Mouse (Mus musculus) c-Kit-positive CD71-negative TER-119-negative erythroid progenitor cells, embryonic 14.5 days (primary cell): ENCODE results near the gene Magi3.
A peak's percentile ranks its signal among the peaks of the same experiment; 100 is the strongest.

Source experiments
- DNase-seq: peaks from one replicate; pipeline ENCODE4 v3.0.0-alpha.2; 2013; ENCODE audit warnings: low read depth

Magi3 gene

GRCm38 (mm10) chr3:104026938-104027337 is 193.2 kb downstream of the Magi3 start:
- no peak for DNase-seq

- DNase-seq, result no peak
Measured at GRCm38 (mm10) chr3:104020101-104020500, 200.1 kb downstream of the Magi3 start.

DNA sequence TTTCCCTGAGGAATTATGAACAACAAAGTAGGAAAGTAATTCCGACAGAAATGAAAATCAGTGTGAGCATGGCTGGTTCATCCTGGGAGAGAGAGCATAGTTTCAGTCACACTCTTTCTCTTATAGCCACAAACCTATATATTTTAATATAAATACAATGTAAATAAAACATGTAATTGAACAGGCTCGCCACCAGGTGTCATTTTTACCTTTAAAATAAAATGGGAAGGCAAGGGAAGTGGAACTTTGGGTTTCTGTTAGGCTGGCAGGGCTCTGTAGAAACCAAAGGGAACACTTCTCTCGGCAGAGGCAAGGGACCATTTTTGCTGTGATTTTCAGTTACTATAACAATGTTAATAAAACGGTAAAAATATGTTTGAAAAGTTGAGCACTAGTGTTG is 200.7 kb downstream of the Magi3 start:
- peak; percentile 14 for DNase-seq

GRCm38 (mm10) chr3:104017931-104018330 is 202.2 kb downstream of the Magi3 start:
- DNase-seq, result no peak

GRCm38 (mm10) chr3:104011972-104012371 is 208.2 kb downstream of the Magi3 start:
- DNase-seq, result no peak

GRCm38 (mm10) chr3:104009924-104010662 is 210.1 kb downstream of the Magi3 start:
- DNase-seq, result no peak

DNA sequence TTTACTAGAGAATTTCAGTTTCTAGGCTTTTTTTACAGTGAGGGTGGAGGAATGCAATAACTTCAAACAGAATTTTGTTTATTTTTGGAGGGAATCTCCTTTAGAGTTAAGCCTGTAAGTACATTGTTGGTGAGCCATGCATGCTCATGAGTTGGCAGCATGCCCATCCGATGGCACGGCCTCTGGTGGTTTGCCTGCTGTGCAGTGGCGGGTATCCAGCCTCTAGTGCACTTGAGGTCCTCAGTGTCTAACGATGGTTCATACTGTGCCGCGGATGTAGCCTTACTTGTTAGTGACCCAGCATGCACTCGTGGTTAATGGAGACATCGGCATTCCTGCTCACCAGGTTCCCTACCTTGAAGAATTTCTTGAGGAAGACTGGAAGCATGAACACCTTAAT is 212.7 kb downstream of the Magi3 start:
- no peak for DNase-seq

GRCm38 (mm10) chr3:104006896-104007466 is 213.2 kb downstream of the Magi3 start:
- no peak for DNase-seq

DNA sequence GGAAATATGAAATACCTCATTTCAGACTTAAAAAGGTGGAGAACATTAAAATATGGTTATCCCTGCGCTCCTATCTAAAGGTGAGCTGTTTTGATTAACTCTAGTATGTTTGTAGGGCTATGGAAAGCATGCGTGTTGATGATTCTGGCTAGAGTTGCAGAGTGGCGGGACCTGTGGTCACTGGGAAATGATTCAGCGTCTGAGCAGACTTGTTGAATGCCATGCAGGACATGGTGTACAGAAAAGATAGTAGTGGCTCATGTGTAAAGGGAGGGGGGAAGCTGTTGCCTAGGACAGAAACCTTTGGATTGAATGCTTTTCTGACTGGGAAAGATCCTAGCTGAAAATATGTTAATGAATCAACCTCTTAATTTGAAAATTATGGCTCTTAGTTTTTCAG is 221.4 kb downstream of the Magi3 start:
- no peak for DNase-seq

GRCm38 (mm10) chr3:103991271-103991670 is 228.9 kb downstream of the Magi3 start:
- DNase-seq, result no peak

DNA sequence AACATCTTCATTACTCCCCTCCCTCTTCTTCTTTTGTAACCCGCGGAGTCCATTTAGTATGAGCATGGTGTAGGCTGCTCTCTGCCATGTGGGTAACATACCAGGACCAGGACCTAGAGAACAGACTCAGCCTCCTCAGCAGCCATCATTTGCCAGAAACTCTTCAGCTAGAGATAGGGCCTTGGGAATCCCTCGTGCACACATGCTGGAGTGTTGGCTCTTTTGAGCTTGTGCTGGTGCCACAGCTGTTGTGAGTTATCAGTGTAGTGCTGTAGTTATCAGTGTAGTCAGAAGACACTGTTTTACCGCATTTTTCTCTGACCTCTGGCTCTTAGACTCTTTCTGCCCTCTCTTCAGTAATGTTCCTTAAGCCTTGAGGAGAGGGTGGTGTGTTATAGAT is 230.8 kb downstream of the Magi3 start:
- DNase-seq, result no peak

- no peak for DNase-seq
Measured at GRCm38 (mm10) chr3:103987831-103988432, 232.2 kb downstream of the Magi3 start.

- no peak for DNase-seq
Measured at GRCm38 (mm10) chr3:103985194-103985593, 235.0 kb downstream of the Magi3 start.

GRCm38 (mm10) chr3:103984556-103984955 is 235.6 kb downstream of the Magi3 start:
- DNase-seq, result no peak

DNA sequence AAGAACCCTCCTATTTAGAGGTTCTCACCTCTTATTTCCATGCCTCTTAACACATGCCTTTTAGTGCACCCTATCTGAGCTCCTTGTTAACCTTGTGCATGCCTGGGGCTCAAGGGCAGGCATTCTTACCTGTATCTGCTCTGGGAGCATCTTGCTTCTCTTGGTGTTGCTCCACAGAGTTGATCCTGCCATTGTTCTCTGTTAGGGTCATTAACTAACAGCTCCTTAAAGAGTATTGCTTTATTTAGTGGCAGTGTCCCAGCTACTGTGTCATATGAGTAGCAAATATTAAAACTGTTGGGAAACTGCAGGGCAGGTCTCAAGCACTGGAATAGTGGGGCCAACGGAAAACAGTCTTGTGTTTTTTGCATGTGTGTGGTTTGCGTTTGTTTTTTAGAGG is 249.0 kb downstream of the Magi3 start:
- no peak for DNase-seq

DNA sequence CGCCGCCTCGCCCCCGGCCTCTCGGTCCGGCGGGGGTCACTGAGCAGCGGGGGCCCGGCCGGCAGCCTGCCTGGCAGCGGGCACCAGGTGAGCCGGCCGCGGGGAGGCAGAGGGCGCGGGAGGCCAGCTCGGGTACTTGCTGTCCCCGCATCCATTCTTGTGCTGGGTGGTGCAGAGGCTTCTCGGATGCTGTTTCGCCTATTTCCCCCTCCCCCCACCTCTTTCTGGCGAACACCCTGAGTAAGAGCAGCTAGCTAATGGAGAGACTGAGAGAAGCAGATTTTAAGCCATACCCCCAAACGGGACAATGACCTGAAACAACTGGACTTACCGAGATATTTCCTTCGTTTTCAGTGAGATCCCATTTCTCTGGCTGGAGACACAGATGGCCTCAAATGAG is 251.5 kb downstream of the Magi3 start:
- DNase-seq, result no peak

DNA sequence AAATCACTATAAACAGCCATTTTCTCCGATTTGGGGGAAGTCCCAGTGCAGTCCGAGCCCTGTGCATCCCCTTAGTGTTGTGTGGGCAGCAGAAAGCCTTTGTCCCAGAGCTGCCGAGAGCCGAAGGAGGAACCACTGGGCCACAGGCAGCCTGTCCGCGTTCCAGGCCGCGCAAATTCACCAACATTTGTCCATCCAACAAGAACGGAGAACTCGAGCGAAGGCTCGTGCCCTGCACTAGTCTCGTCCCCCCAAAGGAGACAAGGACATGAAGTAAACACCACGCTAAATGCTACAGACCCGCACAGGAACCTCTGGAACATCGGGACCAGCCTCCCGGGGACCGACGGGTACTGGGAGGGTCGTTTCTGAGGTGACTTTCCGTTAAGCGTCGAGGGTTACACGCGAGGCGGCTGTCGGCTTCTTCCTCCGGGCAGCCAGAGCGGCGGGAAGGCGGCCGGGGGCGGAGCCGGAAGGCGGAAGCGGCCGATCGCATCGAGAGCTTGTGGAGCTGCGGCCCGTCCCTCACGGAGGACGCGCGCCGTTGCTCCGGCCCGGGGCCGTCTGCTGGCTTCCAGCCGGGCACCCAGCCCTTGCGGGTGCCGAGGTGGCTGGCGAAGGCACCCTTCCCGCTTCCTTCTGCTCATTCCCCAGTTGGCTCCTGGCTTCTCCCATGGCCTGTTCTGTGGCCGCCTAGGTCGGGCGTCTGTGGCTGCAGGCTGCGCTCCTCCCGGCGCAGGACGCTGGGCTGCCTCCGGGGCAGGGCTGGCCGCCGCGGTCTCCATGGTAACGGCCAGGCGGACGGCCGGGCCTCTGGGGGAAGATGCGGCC is 252.1 kb downstream of the Magi3 start, which contains the start of gene Phtf1:
Phtf1 (plus strand) TSS at position 250 of the 831 bp plus-strand sequence.
- peak; percentile 70 for DNase-seq

DNA sequence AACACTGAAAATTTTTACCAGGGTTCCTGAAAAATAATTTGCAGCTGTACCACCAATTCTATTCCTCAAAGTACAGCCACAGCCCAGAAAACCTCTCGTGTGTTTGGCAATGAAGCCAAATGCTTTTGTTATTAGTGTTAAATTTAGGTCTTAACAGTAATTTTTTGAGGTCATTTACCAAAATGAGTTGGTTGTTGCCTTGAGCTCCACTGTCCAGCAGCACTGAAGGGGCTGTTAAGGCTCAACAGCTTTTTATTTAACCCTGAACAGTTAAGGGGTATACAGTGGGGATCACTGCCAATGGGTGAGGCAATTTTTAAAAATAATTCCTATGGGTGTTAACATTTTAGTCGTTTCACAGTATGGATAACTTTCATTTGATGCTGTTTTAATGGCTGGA is 252.9 kb downstream of the Magi3 start:
- DNase-seq, result no peak
